Mouse (Mus musculus) lung, embryonic 16.5 days (tissue): Measurements from ENCODE around the gene Prmt7. TPM values are rescaled to one million over a fixed set of nuclear protein-coding genes. Genes with fewer than 3 reads are reported as not detected.

ENCODE experiments used
- ATAC-seq: fragments of 200-750 bp; cut with Nextera tagmentation; 2 replicates; pipeline ENCODE4 v1.8.0; 2017; ENCODE audit warnings: low read depth, mild to moderate bottlenecking, moderate library complexity
- H3K27ac ChIP-seq: fragments of 300-500 bp; sonication (generic); 2 replicates; pipeline ENCODE4 v1.5.1; 2014; ENCODE audit warnings: mild to moderate bottlenecking, control low read depth, low read length
- H3K27me3 ChIP-seq: fragments of 300-500 bp; sonication (generic); 2 replicates; pipeline ENCODE4 v1.6.1; 2014; ENCODE audit warnings: low read depth, low read length, mixed read lengths; ENCODE audit not compliant: control insufficient read depth, insufficient read depth
- H3K36me3 ChIP-seq: fragments of 300-500 bp; sonication (generic); 2 replicates; pipeline ENCODE4 v1.6.1; 2014; ENCODE audit warnings: low read length; ENCODE audit not compliant: control insufficient read depth, insufficient read depth
- H3K4me1 ChIP-seq: fragments of 300-500 bp; sonication (generic); replicated peaks from 2 replicates; pipeline ENCODE4 v1.6.1; 2014; ENCODE audit warnings: low read length, mixed read lengths; ENCODE audit not compliant: control insufficient read depth, insufficient read depth
- H3K4me2 ChIP-seq: fragments of 300-500 bp; sonication (generic); 2 replicates; pipeline ENCODE4 v1.6.1; 2014; ENCODE audit warnings: low read depth, low read length, control low read depth
- H3K4me3 ChIP-seq: fragments of 300-500 bp; sonication (generic); 2 replicates; pipeline ENCODE4 v1.5.1; 2014; ENCODE audit warnings: mild to moderate bottlenecking, low read length, control low read depth
- H3K9ac ChIP-seq: fragments of 300-500 bp; sonication (generic); 2 replicates; pipeline ENCODE4 v1.6.1; 2014; ENCODE audit warnings: low read length, control low read depth
- H3K9me3 ChIP-seq: fragments of 300-500 bp; sonication (generic); 2 replicates; pipeline ENCODE4 v1.6.1; 2016; ENCODE audit warnings: low read length; ENCODE audit not compliant: control insufficient read depth
- WGBS: fragments of 180-500 bp; shearing (Covaris S2); extraction: QIAGEN DNeasy Blood & Tissue Kit; methylation state at CpG from one replicate; pipeline ENCODE4 v1.1.7; 2014; 5-methylcytosine and 5-hydroxymethylcytosine counted together
- polyA plus RNA-seq: library from polyadenylated mRNA; unstranded; fragments of >200 nt; fragmentation: Nextera tagmentation; extraction: Ambion mirVana; gene quantifications from 2 replicates; pipeline ENCODE4 v1.2.1, GENCODE M21; 2015

The Prmt7 gene
- polyA plus RNA-seq, 1 experiment from 2014 or later = 42.0 TPM

GRCm38 (mm10) chr8:106237106-106237505 lies 26.4 kb downstream of the Prmt7 start:
- no peak overlapping the region for H3K4me2 ChIP-seq
- H3K27me3 ChIP-seq = no peaks in the 10 kb centered on the region
- ATAC-seq = no peak
- H3K36me3 ChIP-seq = peaks cover 19% of the 10 kb centered on the region
- H3K9me3 ChIP-seq = no peaks in the 10 kb centered on the region
- H3K4me1 ChIP-seq = no peaks in the 10 kb centered on the region
- no peak overlapping the region for H3K27ac ChIP-seq
- H3K9ac ChIP-seq = no peak overlapping the region
- 81% methylated on average over 5 of the region's 5 CpGs for WGBS
- H3K4me3 ChIP-seq = no peak overlapping the region

- Histone ChIP-seq H3K4me3 (no peak overlapping the region), H3K9ac (no peak overlapping the region), H3K27ac (no peak overlapping the region), H3K36me3 (peaks cover 17% of the 10 kb centered on the region), H3K9me3 (no peaks in the 10 kb centered on the region), H3K27me3 (no peaks in the 10 kb centered on the region), H3K4me1 (no peaks in the 10 kb centered on the region), H3K4me2 (no peak overlapping the region)
- WGBS = 69% methylated on average over 4 of the region's 4 CpGs
- no peak for ATAC-seq
These were observed 39.5 kb downstream of the Prmt7 start for GRCm38 (mm10) chr8:106250186-106250585.

- Histone ChIP-seq H3K9ac (no peak overlapping the region), H3K27me3 (no peaks in the 10 kb centered on the region), H3K27ac (no peak overlapping the region), H3K9me3 (no peaks in the 10 kb centered on the region), H3K4me3 (no peak overlapping the region), H3K4me1 (no peaks in the 10 kb centered on the region), H3K36me3 (no peaks in the 10 kb centered on the region), H3K4me2 (no peak overlapping the region)
- WGBS = 53% methylated on average over 1 of the region's 1 CpGs
- no peak for ATAC-seq
These were observed 47.4 kb downstream of the Prmt7 start for GRCm38 (mm10) chr8:106258169-106258568.

- no peaks in the 10 kb centered on the region for H3K9me3 ChIP-seq
- no peaks in the 10 kb centered on the region for H3K27me3 ChIP-seq
- no peak overlapping the region for H3K27ac ChIP-seq
- 85% methylated on average over 10 of the region's 10 CpGs for WGBS
- H3K4me1 ChIP-seq = no peaks in the 10 kb centered on the region
- no peak overlapping the region for H3K9ac ChIP-seq
- no peak for ATAC-seq
- no peaks in the 10 kb centered on the region for H3K36me3 ChIP-seq
- H3K4me2 ChIP-seq = no peak overlapping the region
- no peak overlapping the region for H3K4me3 ChIP-seq
These were observed 49.0 kb downstream of the Prmt7 start for GRCm38 (mm10) chr8:106259579-106260255.

- Histone ChIP-seq H3K27me3 (no peaks in the 10 kb centered on the region), H3K9ac (no peak overlapping the region), H3K9me3 (no peaks in the 10 kb centered on the region), H3K36me3 (no peaks in the 10 kb centered on the region), H3K4me2 (no peak overlapping the region), H3K4me3 (no peak overlapping the region), H3K27ac (no peak overlapping the region), H3K4me1 (no peaks in the 10 kb centered on the region)
- no peak for ATAC-seq
- 80% methylated on average over 4 of the region's 4 CpGs for WGBS
These were observed 50.2 kb downstream of the Prmt7 start for GRCm38 (mm10) chr8:106260894-106261293.

- Histone ChIP-seq H3K27me3 (no peaks in the 10 kb centered on the region), H3K4me2 (no peak overlapping the region), H3K36me3 (no peaks in the 10 kb centered on the region), H3K9ac (no peak overlapping the region), H3K27ac (no peak overlapping the region), H3K4me3 (no peak overlapping the region), H3K9me3 (no peaks in the 10 kb centered on the region), H3K4me1 (no peaks in the 10 kb centered on the region)
- peak; percentile 51; the same call in 1 of the 2 replicates for ATAC-seq
- 37% methylated on average over 5 of the region's 5 CpGs for WGBS
These were observed 51.6 kb downstream of the Prmt7 start for GRCm38 (mm10) chr8:106262343-106262742.

- Histone ChIP-seq H3K4me1 (no peaks in the 10 kb centered on the region), H3K9me3 (no peaks in the 10 kb centered on the region), H3K36me3 (no peaks in the 10 kb centered on the region), H3K27me3 (no peaks in the 10 kb centered on the region), H3K4me2 (no peak overlapping the region), H3K4me3 (no peak overlapping the region), H3K9ac (no peak overlapping the region), H3K27ac (no peak overlapping the region)
- ATAC-seq = no peak
- WGBS = 91% methylated on average over 4 of the region's 4 CpGs
These were observed 53.2 kb downstream of the Prmt7 start for GRCm38 (mm10) chr8:106263928-106264327.

- Histone ChIP-seq H3K4me2 (no peak overlapping the region), H3K9me3 (no peaks in the 10 kb centered on the region), H3K36me3 (no peaks in the 10 kb centered on the region), H3K4me1 (peaks cover 5% of the 10 kb centered on the region; the same call in 1 of the 2 replicates), H3K27me3 (no peaks in the 10 kb centered on the region), H3K27ac (no peak overlapping the region), H3K4me3 (no peak overlapping the region), H3K9ac (no peak overlapping the region)
- 84% methylated on average over 17 of the region's 17 CpGs for WGBS
- no peak for ATAC-seq
These were observed 54.7 kb downstream of the Prmt7 start for GRCm38 (mm10) chr8:106265398-106265797.

GRCm38 (mm10) chr8:106268710-106269346 lies 58.1 kb downstream of the Prmt7 start:
- Histone ChIP-seq H3K9me3 (no peaks in the 10 kb centered on the region), H3K4me1 (peaks cover 5% of the 10 kb centered on the region; the same call in 1 of the 2 replicates), H3K27ac (no peak overlapping the region), H3K36me3 (no peaks in the 10 kb centered on the region), H3K27me3 (no peaks in the 10 kb centered on the region), H3K4me2 (no peak overlapping the region), H3K9ac (no peak overlapping the region), H3K4me3 (no peak overlapping the region)
- ATAC-seq = peak; percentile 89
- 43% methylated on average over 5 of the region's 5 CpGs for WGBS
